Mouse (Mus musculus): Measurements from ENCODE around the gene Faiml.

The Faiml gene

GRCm38 (mm10) chr9:99221636-99222035 lies 15.4 kb downstream of the Faiml start:
- TF ChIP-seq GATA4 (IDR thresholded peaks at IDR 0.05; ENCODE audit: insufficient replicate concordance, low read length), result no peak

GRCm38 (mm10) chr9:99217999-99218719 lies 18.9 kb downstream of the Faiml start:
- no peak for TF ChIP-seq GATA4 (IDR thresholded peaks at IDR 0.05; ENCODE audit: insufficient replicate concordance, low read length)

GRCm38 (mm10) chr9:99216182-99216581 lies 20.9 kb downstream of the Faiml start:
- TF ChIP-seq GATA4 (IDR thresholded peaks at IDR 0.05; ENCODE audit: insufficient replicate concordance, low read length), result no peak

GRCm38 (mm10) chr9:99212643-99213042 lies 24.4 kb downstream of the Faiml start:
- TF ChIP-seq GATA4 (IDR thresholded peaks at IDR 0.05; ENCODE audit: insufficient replicate concordance, low read length), result no peak

- no peak for TF ChIP-seq GATA4 (IDR thresholded peaks at IDR 0.05; ENCODE audit: insufficient replicate concordance, low read length)
Observed at GRCm38 (mm10) chr9:99183043-99183670, 53.9 kb downstream of the Faiml start.

- no peak for TF ChIP-seq GATA4 (IDR thresholded peaks at IDR 0.05; ENCODE audit: insufficient replicate concordance, low read length)
Observed at GRCm38 (mm10) chr9:99182121-99182520, 54.9 kb downstream of the Faiml start.

- TF ChIP-seq GATA4 (IDR thresholded peaks at IDR 0.05; ENCODE audit: insufficient replicate concordance, low read length), result no peak
Observed at GRCm38 (mm10) chr9:99180272-99180671, 56.8 kb downstream of the Faiml start.

Data from liver, adult (tissue).